Mouse (Mus musculus) right cerebral cortex, postnatal 14 days (tissue): Measurements from ENCODE around the gene Lamb2.
A peak's percentile ranks its signal among the peaks of the same experiment; 100 is the strongest.

Experiments
- DNase-seq: peaks from one replicate; pipeline ENCODE4 v3.0.0; 2022

Lamb2 gene

DNA sequence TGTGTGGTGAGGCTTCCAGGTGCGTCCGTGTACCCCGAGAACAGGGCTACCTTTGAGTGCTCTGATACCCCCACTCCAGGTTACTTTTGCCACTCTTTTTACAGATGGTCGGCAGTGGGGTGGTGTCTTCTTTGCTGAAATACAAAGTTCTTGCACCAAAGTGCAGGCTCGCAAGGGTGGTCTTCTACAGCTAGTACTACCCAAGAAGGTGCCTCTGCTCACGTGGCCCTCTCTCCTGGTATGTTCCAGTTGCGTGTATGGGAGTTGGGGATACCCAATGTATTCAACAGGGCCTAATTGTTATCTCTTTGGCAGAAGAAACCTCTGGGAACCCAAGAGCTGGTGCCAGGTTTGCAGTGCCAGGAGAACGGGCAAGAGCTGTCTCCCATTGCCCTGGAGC is 13.7 kb downstream of the Lamb2 start:
- no peak for DNase-seq

DNA sequence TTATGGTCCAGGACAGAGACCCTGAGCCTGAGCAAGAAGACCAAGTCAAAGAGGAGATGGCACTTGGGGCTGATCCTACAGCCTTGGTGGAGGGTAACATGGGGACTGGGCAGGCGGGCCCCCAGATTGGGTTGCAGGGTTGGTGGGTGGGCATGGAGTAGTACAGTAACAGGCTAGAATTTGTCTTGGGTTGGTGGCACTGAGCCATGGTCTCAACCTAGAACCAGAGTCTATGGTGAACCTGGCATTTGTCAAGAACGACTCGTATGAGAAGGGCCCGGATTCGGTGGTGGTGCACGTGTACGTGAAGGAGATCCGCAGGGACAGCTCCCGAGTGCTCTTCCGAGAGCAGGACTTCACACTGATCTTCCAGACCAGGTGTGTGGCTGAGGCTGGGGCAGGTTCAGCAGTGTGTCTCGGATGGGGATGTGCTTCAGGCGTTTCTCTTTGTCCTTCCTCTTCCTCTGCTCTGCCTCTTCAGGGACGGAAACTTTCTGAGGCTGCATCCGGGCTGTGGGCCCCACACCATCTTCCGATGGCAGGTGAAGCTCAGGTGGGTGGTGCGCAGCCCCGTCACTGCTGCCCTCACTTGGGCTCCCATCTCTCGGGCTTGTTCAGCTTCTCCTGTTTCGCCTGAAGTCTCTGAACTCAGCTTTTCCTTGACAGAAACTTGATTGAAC is 14.8 kb downstream of the Lamb2 start:
- no peak for DNase-seq

DNA sequence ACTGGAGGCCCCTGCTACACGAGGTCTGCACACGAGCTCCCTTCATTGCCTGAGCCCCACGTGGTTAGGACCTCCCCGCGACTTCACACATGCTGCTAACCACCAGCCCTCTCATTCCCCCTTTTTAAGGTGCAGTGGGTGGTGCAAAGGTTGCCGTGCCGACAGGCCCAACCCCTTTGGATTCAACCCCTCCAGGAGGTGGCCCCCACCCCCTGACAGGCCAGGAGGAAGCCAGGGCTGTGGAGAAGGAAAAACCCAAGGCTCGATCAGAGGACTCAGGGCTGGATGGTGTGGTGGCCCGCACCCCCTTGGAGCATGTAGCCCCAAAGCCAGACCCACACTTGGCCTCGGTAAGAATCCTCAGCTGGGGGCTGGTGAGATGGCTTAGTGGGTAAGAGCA is 15.4 kb downstream of the Lamb2 start:
- DNase-seq, result no peak

DNA sequence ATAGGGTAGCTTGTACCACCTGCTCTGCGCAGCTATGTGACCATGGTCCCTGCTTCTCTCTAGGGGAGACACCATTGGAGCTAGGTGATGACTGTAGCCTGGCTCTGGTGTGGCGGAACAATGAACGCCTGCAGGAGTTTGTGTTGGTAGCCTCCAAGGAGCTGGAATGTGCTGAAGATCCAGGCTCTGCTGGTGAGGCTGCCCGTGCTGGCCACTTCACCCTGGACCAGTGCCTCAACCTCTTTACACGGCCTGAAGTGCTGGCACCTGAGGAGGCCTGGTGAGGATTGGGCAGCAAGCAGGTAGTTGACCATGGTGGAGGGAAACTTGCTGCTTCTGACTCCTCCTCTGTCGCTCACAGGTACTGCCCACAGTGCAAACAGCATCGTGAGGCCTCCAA is 19.7 kb downstream of the Lamb2 start:
- DNase-seq, result no peak

DNA sequence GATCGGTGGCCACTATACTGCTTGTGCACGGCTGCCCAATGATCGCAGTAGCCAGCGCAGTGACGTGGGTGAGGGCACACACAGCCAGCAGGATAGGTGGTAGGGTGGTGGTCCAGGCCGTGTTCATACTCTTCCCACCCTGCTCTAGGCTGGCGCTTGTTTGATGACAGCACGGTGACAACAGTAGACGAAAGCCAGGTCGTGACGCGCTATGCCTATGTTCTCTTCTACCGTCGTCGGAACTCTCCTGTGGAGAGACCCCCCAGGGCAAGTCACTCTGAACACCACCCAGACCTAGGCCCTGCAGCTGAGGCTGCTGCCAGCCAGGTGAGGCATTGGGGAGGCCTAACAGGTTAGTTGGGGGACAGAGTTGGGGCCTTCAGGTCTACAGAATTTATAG is 20.4 kb downstream of the Lamb2 start:
- DNase-seq, result no peak

DNA sequence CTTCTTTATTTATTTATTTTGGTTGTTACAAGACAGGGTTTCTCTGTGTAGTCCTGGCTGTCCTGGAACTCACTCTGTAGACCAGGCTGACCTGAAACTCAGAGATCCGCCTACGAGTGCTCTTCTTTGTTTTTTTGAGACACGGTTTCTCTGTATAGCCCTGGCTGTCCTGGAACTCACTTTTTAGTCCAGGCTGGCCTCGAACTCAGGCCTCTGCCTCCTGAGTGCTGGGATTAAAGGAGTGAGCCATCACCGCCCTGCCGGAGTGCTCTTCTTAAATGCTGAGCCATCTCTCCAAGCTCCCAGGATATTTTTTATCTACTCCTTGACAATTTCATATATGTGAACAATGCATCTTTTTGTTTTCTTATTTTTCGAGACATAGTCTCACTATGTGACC is 27.4 kb downstream of the Lamb2 start:
- DNase-seq, result no peak

DNA sequence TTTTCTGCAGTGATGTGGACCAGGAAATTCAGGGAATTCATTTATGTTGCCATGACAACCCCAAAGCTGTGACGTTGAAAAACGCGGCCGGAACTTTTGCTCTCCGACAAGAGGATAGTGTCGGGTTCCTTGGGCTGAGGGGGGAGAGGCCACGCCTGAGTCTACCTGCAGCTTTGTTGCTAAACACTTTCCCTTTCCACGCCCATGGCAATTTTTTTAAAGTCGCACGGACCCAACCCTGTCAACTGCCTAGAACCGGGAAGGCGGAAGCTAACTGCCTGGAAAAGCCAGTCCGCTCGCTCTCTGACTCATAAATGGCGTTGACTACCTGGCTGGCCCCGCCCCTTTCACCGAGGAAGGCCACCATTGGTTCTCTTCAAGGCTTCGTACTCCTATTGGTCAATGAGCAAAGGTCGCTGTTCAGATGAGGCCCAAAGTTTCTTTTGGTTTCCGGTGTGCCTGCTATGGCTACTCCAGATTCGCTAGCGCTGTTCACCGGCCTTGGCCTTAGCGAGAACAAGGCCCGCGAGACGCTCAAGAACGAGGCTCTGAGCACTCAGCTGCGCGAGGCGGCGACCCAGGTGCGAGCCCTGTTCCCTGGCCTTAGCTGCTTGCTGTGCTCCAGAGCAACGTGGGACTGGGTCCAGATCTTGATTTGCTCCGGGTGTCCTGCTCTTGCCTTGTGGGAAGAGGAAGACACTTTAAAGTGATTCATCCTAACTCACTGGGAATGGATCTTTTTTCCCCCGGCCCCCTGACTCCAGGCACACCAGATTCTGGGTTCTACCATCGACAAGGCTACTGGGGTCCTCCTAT is 28.3 kb downstream of the Lamb2 start, which contains the start of gene Qars:
Gene Qars, plus strand, starts transcription at position 88 of the 816 bp plus-strand sequence.
- peak; percentile 92 for DNase-seq

DNA sequence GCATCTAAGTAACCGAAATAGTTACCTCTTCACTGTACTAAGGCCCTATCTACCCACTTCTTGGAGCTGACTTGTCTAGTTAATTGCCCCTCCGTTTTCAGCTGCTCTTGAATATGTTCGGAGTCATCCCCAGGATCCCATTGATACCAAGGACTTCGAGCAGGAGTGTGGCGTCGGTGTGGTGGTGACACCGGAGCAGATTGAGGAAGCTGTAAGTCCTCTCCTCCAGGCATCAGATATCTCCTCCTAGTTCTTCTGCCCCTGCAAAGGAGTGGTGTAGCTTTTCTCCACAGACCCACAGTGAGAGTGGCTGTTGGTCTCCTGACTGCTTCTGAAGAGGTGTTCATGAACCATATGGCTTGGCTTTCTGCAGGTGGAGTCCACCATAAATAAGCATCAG is 29.2 kb downstream of the Lamb2 start:
- no peak for DNase-seq

DNA sequence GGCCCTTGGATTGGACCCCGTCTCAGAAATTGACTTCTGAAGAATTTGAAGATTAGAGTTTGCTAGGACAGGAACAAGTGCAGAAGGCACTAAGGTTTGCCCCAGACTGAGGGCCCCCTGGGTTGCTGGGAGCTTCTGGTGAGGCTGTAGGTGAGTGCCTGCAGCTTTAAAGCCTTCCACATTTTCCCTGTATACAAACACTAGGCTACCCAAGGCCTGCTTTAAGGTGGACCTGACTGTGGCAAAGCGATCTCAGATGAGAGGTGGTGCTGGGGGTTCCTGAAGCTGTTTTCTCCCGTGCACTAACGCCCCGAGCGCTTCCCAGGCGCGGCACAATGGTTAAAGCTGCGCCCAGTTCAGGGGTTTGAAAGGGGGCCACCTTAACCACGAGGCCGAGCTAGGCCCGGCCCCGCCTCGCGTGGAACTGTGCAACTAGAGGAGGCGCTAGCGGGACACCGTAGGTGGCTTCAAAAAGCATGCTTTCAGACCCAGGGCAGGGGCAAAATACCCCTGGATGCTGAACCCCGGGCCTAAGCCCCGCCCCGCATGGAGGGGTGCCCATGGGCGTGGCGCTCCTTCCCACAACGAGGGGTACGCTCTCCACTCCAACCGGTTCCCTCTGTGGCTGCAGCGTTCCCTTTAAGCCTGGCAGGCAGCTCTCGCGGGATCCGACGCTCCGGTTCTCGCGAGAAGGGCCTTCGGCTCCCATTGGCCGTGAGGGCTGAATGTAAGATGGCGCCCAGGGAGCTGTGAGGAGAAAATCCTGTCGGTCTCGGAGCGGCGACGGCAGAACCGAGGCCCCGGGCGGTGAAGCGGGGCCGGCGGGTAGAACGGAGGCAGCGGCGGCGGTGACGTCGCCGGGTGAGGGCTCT is 37.1 kb downstream of the Lamb2 start, which contains the start of gene Qrich1:
Gene Qrich1, plus strand, starts transcription at position 427 of the 872 bp plus-strand sequence.
- peak; percentile 93 for DNase-seq

DNA sequence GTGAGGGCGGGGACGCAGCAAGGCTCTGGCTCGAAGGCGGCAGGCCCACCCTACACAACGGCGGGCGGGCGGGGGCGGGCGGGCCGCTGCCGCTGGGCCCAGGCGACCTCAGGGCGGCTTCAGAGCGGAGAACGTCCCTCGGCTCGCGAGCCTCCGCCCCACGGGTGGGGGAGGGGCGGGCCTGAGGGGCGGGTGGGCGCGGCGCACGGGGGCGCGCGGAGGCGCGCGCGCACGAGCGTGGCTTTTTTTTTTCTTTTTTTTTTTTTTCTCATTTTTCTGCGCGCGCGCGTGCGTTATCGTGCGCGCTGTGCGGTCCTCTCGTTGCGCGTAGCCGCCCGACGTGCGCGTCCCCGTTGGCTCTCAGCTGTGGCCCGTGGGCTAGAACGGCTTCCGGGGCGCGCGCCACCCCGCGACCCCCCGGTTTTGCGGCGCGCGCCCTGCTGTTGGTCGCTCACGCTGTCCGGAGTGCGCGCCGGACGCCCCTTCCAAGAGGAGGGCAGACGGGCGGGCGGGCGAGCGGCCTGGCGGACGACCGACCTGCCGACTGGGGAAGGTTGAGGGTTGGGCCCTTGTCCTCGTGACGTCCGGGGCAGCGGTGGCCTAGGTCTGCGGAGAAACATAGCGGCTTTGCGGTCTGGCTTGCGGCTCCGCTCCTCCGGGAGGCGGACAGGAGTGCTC is 37.9 kb downstream of the Lamb2 start:
- peak; percentile 89 for DNase-seq

DNA sequence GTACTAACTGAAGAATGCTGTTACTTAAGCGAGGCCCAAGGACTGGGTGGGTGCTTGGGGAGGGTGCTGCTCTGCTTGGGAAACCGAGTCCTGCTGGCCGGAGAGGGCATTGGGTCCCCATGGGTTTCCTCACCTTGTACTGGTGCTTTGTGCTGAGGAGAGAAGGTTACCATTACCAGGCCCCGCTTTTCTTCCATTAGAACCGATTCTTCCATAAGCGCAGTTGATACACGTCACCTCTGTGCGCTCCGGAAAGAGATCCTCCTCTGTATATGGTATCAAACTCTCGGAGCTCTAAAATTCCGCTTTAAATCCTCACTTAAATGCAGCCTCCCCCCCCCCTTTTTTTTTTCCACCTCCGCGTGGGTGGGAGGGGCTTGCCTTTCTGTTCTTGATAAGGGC is 38.4 kb downstream of the Lamb2 start:
- peak; percentile 41 for DNase-seq

DNA sequence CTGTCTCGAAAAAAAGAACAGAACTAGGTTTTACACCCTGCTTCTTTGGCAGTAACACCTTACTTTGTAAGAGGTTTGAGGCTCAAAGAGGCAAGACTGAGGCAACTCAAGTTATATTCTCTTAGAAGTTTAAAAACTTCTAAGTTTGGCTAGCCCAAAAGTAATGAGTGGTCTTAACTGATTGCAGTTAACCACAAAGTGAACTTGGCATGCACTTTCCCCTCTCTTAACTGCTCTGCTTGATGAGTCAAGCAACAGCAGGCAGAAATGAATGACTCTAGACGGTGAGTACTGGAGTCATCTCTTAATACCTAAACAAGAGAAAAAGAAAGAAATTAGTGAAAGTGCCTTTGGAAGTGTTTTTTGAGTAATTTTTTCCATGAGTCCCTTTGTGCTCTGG is 42.1 kb downstream of the Lamb2 start:
- DNase-seq, result no peak

DNA sequence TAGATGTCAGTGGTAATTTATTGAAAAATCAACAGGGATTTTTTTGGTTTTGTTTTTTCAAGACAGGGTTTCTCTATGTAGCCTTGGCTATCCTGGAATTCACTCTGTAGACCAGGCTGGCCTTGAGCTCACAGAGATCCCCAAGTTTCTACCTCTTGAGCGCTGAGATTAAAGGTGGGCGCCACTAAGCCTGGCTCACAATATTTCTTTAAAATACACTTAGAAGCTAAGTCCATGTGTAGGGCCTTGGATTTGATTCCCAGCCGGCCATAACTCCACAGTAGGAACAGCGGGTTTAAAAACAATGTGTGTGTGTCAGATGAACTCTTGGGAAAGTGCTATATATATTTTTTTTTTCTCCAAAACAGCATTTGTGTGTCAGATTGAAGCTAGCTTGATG is 43.8 kb downstream of the Lamb2 start:
- DNase-seq, result no peak

DNA sequence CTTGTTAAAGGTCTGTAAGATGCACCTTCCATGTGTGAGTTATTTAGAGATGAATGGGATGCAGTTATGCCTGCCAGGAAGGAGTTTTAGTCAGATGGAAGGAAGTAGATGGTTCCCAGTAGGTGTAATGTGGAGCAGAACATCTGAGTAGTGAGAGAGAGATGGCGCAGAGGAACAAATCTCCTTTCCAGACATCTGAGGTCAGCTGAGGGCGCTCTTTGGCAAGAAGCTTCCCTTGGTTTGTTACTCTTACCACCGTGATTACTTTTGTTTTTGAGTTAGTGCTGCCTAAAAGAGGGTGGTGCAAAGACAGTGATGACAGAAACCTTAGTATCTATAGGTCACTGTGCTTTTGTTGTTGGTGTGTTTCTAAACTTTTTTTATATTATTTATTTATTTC is 45.9 kb downstream of the Lamb2 start:
- DNase-seq, result no peak

DNA sequence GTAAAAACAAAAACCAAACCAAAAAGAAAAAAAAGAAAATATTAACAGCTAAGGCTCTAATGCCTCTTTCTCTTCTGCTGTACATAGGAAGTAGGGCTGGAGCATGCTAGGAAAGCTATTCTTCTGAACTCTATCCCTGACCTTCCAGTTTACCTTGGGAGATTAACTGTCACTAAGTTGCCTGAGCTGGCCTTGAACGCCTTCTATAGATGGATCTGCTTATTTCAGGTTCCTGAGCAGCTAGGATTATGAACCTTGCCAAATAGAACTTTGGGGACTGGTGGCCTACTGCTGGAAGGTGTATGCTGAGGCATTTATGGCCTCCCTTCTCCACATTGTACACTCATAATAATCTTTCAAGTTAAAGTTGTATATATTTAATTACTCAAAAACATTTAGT is 51.4 kb downstream of the Lamb2 start:
- DNase-seq, result no peak

DNA sequence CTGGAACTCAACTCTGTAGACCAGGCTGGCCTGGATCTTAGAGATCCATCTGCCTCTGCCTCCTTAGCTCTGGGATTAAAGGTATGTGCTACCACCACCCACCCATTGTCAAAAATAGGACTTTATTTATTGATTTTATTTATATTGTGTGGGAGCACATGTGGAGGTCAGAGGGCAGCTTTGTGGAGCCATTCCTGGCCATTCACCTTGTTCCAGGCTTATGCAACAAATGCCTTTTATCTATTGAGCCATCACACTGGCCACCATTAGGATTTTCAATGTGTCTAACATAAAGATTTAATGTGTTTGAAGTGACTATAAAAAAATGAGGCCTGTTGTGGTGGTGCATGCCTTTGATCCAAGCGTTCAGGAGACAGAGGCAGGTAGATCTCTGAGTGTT is 52.0 kb downstream of the Lamb2 start:
- DNase-seq, result no peak
